1 mouse cellular context compared by ENCODE assay signal in genomic region chr1:180850316-180851270, GRCm38 (mm10).
TF ChIP-seq lines count a peak whose summit lies in the region.

Gene Sde2 (plus strand): TSS chr1:180851127.

TF ChIP-seq in CH12.LX, 34 proteins besides CTCF, POLR2A, EP300 and RAD21 (continued from another document):
- TF ChIP-seq TCF12 (IDR thresholded peaks at IDR 0.05; ENCODE audit: low read depth, low read length) (peak; percentile 89), ZNF384 (IDR thresholded peaks at IDR 0.05; ENCODE audit: low read depth, low read length) (no peak), RCOR1 (conservative IDR thresholded peaks at IDR 0.05; ENCODE audit: low read depth, low read length) (peak; percentile 73; the same call in 1 of the 2 replicates), MAX (IDR thresholded peaks at IDR 0.05; ENCODE audit: low read length) (peak; percentile 96), MAFK (IDR thresholded peaks at IDR 0.05; ENCODE audit: insufficient replicate concordance, low read length) (no peak; the same call in 1 of the 2 replicates), POLR2AphosphoS2 (IDR thresholded peaks at IDR 0.05; ENCODE audit: low read depth, low read length) (peak; percentile 82; the same call in 1 of the 2 replicates), CHD2 (IDR thresholded peaks at IDR 0.05; ENCODE audit: low read length) (peak; percentile 96), MYC (IDR thresholded peaks at IDR 0.05; ENCODE audit: low read depth, low read length) (peak; percentile 50; the same call in 1 of the 2 replicates), CHD1 (IDR thresholded peaks at IDR 0.05; ENCODE audit: low read depth, low read length) (no peak), USF2 (conservative IDR thresholded peaks at IDR 0.05; ENCODE audit: low read depth, low read length) (peak; percentile 97), ZMIZ1 (IDR thresholded peaks at IDR 0.05; ENCODE audit: low read depth, low read length) (peak; percentile 96)
